Mouse (Mus musculus): ENCODE measurements at regions not wholly inside any gene's neighbourhood (a gene's known extent, or its start where the extent isn't known, plus 50 kb on each side); places are given as distances from the start of the nearest gene placed in this dataset.

GRCm38 (mm10) chr2:167752805-167753556 lies 63.4 kb upstream of the Tmem189 start:
- H3K4me1 ChIP-seq (ENCODE audit: control insufficient read depth, insufficient read depth, low read length), result no peaks in the 10 kb centered on the region
- H3K27me3 ChIP-seq (ENCODE audit: control insufficient read depth, insufficient read depth, low read length), result no peaks in the 10 kb centered on the region
- no peak overlapping the region for H3K27ac ChIP-seq (replicated peaks; ENCODE audit: low read depth, low read length)
- ATAC-seq (replicated peaks; ENCODE audit: insufficient number of reproducible peaks, low FRiP score, low TSS enrichment, low read depth), result no peak
- H3K9ac ChIP-seq (replicated peaks; ENCODE audit: low read length), result no peak overlapping the region
- H3K4me2 ChIP-seq (ENCODE audit: low read depth, low read length), result no peak overlapping the region
- H3K9me3 ChIP-seq (replicated peaks; ENCODE audit: control insufficient read depth, low read length), result no peaks in the 10 kb centered on the region
- H3K36me3 ChIP-seq (replicated peaks; ENCODE audit: control insufficient read depth, insufficient read depth, low read depth, low read length), result no peaks in the 10 kb centered on the region
- DNase-seq (ENCODE audit: low spot score), result peak; percentile 38
- H3K4me3 ChIP-seq (ENCODE audit: low read depth, low read length), result no peak overlapping the region
- WGBS, result 64% methylated on average over 12 of the region's 12 CpGs

- no peak for DNase-seq (ENCODE audit: low spot score)
- Histone ChIP-seq H3K4me3 (ENCODE audit: low read depth, low read length) (no peak overlapping the region), H3K9ac (replicated peaks; ENCODE audit: low read length) (no peak overlapping the region), H3K36me3 (replicated peaks; ENCODE audit: control insufficient read depth, insufficient read depth, low read depth, low read length) (no peaks in the 10 kb centered on the region), H3K27me3 (ENCODE audit: control insufficient read depth, insufficient read depth, low read length) (no peaks in the 10 kb centered on the region), H3K4me1 (ENCODE audit: control insufficient read depth, insufficient read depth, low read length) (no peaks in the 10 kb centered on the region), H3K27ac (replicated peaks; ENCODE audit: low read depth, low read length) (no peak overlapping the region), H3K9me3 (replicated peaks; ENCODE audit: control insufficient read depth, low read length) (no peaks in the 10 kb centered on the region), H3K4me2 (ENCODE audit: low read depth, low read length) (no peak overlapping the region)
- ATAC-seq (replicated peaks; ENCODE audit: insufficient number of reproducible peaks, low FRiP score, low TSS enrichment, low read depth), result no peak
- WGBS, result 76% methylated on average over 2 of the region's 2 CpGs
Measured at GRCm38 (mm10) chr2:167751585-167751984, 62.0 kb upstream of the Tmem189 start.

- Histone ChIP-seq H3K4me3 (ENCODE audit: low read depth, low read length) (no peak overlapping the region), H3K9me3 (replicated peaks; ENCODE audit: control insufficient read depth, low read length) (no peaks in the 10 kb centered on the region), H3K27ac (replicated peaks; ENCODE audit: low read depth, low read length) (no peak overlapping the region), H3K4me2 (ENCODE audit: low read depth, low read length) (no peak overlapping the region), H3K36me3 (replicated peaks; ENCODE audit: control insufficient read depth, insufficient read depth, low read depth, low read length) (no peaks in the 10 kb centered on the region), H3K4me1 (ENCODE audit: control insufficient read depth, insufficient read depth, low read length) (no peaks in the 10 kb centered on the region; the same call in 1 of the 2 replicates), H3K27me3 (ENCODE audit: control insufficient read depth, insufficient read depth, low read length) (no peaks in the 10 kb centered on the region), H3K9ac (replicated peaks; ENCODE audit: low read length) (no peak overlapping the region)
- DNase-seq (ENCODE audit: low spot score) (no peak), ATAC-seq (replicated peaks; ENCODE audit: insufficient number of reproducible peaks, low FRiP score, low TSS enrichment, low read depth) (no peak)
- 93% methylated on average over 6 of the region's 6 CpGs for WGBS
Measured at GRCm38 (mm10) chr2:167748297-167748696, 58.7 kb upstream of the Tmem189 start.

GRCm38 (mm10) chr2:167747164-167747843 lies 57.7 kb upstream of the Tmem189 start:
- Histone ChIP-seq H3K27me3 (ENCODE audit: control insufficient read depth, insufficient read depth, low read length) (no peaks in the 10 kb centered on the region), H3K4me1 (ENCODE audit: control insufficient read depth, insufficient read depth, low read length) (no peaks in the 10 kb centered on the region; the same call in 1 of the 2 replicates), H3K4me3 (ENCODE audit: low read depth, low read length) (no peak overlapping the region), H3K27ac (replicated peaks; ENCODE audit: low read depth, low read length) (no peak overlapping the region), H3K36me3 (replicated peaks; ENCODE audit: control insufficient read depth, insufficient read depth, low read depth, low read length) (no peaks in the 10 kb centered on the region), H3K9ac (replicated peaks; ENCODE audit: low read length) (no peak overlapping the region), H3K9me3 (replicated peaks; ENCODE audit: control insufficient read depth, low read length) (no peaks in the 10 kb centered on the region), H3K4me2 (ENCODE audit: low read depth, low read length) (no peak overlapping the region)
- ATAC-seq (replicated peaks; ENCODE audit: insufficient number of reproducible peaks, low FRiP score, low TSS enrichment, low read depth) (no peak), DNase-seq (ENCODE audit: low spot score) (no peak)
- WGBS, result 73% methylated on average over 13 of the region's 13 CpGs

- ATAC-seq (replicated peaks; ENCODE audit: insufficient number of reproducible peaks, low FRiP score, low TSS enrichment, low read depth) (no peak), DNase-seq (ENCODE audit: low spot score) (no peak)
- Histone ChIP-seq H3K4me3 (ENCODE audit: low read depth, low read length) (no peak overlapping the region), H3K4me2 (ENCODE audit: low read depth, low read length) (no peak overlapping the region), H3K4me1 (ENCODE audit: control insufficient read depth, insufficient read depth, low read length) (no peaks in the 10 kb centered on the region; the same call in 1 of the 2 replicates), H3K27me3 (ENCODE audit: control insufficient read depth, insufficient read depth, low read length) (no peaks in the 10 kb centered on the region), H3K9ac (replicated peaks; ENCODE audit: low read length) (no peak overlapping the region), H3K36me3 (replicated peaks; ENCODE audit: control insufficient read depth, insufficient read depth, low read depth, low read length) (no peaks in the 10 kb centered on the region), H3K9me3 (replicated peaks; ENCODE audit: control insufficient read depth, low read length) (no peaks in the 10 kb centered on the region), H3K27ac (replicated peaks; ENCODE audit: low read depth, low read length) (no peak overlapping the region)
- WGBS, result 75% methylated on average over 4 of the region's 4 CpGs
Measured at GRCm38 (mm10) chr2:167746344-167746743, 56.7 kb upstream of the Tmem189 start.

GRCm38 (mm10) chr2:167745409-167745808 lies 55.8 kb upstream of the Tmem189 start:
- WGBS, result 29% methylated on average over 6 of the region's 6 CpGs
- no peak overlapping the region for H3K4me3 ChIP-seq (ENCODE audit: low read depth, low read length)
- H3K27ac ChIP-seq (replicated peaks; ENCODE audit: low read depth, low read length), result no peak overlapping the region
- no peaks in the 10 kb centered on the region for H3K9me3 ChIP-seq (replicated peaks; ENCODE audit: control insufficient read depth, low read length)
- H3K9ac ChIP-seq (replicated peaks; ENCODE audit: low read length), result no peak overlapping the region
- H3K4me2 ChIP-seq (ENCODE audit: low read depth, low read length), result no peak overlapping the region
- H3K36me3 ChIP-seq (replicated peaks; ENCODE audit: control insufficient read depth, insufficient read depth, low read depth, low read length), result no peaks in the 10 kb centered on the region
- ATAC-seq (replicated peaks; ENCODE audit: insufficient number of reproducible peaks, low FRiP score, low TSS enrichment, low read depth), result no peak
- no peaks in the 10 kb centered on the region for H3K27me3 ChIP-seq (ENCODE audit: control insufficient read depth, insufficient read depth, low read length)
- H3K4me1 ChIP-seq (ENCODE audit: control insufficient read depth, insufficient read depth, low read length), result no peaks in the 10 kb centered on the region; the same call in 1 of the 2 replicates
- DNase-seq (ENCODE audit: low spot score), result no peak

GRCm38 (mm10) chr2:167744080-167744479 lies 54.5 kb upstream of the Tmem189 start:
- Histone ChIP-seq H3K36me3 (replicated peaks; ENCODE audit: control insufficient read depth, insufficient read depth, low read depth, low read length) (no peaks in the 10 kb centered on the region), H3K4me2 (ENCODE audit: low read depth, low read length) (no peak overlapping the region), H3K4me3 (ENCODE audit: low read depth, low read length) (no peak overlapping the region), H3K27me3 (ENCODE audit: control insufficient read depth, insufficient read depth, low read length) (no peaks in the 10 kb centered on the region), H3K4me1 (ENCODE audit: control insufficient read depth, insufficient read depth, low read length) (no peaks in the 10 kb centered on the region; the same call in none of the 2 replicates), H3K9me3 (replicated peaks; ENCODE audit: control insufficient read depth, low read length) (no peaks in the 10 kb centered on the region), H3K27ac (replicated peaks; ENCODE audit: low read depth, low read length) (no peak overlapping the region), H3K9ac (replicated peaks; ENCODE audit: low read length) (no peak overlapping the region)
- ATAC-seq (replicated peaks; ENCODE audit: insufficient number of reproducible peaks, low FRiP score, low TSS enrichment, low read depth), result no peak
- 50% methylated on average over 1 of the region's 1 CpGs for WGBS
- DNase-seq (ENCODE audit: low spot score), result no peak

- Histone ChIP-seq H3K4me3 (ENCODE audit: low read depth, low read length) (no peak overlapping the region), H3K4me2 (ENCODE audit: low read depth, low read length) (no peak overlapping the region)
Measured at GRCm38 (mm10) chr2:167742479-167742878, 52.9 kb upstream of the Tmem189 start.

More at GRCm38 (mm10) chr2:167742479-167742878, 52.9 kb upstream of the Tmem189 start:
- no peaks in the 10 kb centered on the region for H3K9me3 ChIP-seq (replicated peaks; ENCODE audit: control insufficient read depth, low read length)
- no peak overlapping the region for H3K9ac ChIP-seq (replicated peaks; ENCODE audit: low read length)
- 77% methylated on average over 6 of the region's 6 CpGs for WGBS
- H3K27ac ChIP-seq (replicated peaks; ENCODE audit: low read depth, low read length), result no peak overlapping the region
- no peaks in the 10 kb centered on the region; the same call in none of the 2 replicates for H3K4me1 ChIP-seq (ENCODE audit: control insufficient read depth, insufficient read depth, low read length)
- H3K36me3 ChIP-seq (replicated peaks; ENCODE audit: control insufficient read depth, insufficient read depth, low read depth, low read length), result no peaks in the 10 kb centered on the region
- no peak for DNase-seq (ENCODE audit: low spot score)
- H3K27me3 ChIP-seq (ENCODE audit: control insufficient read depth, insufficient read depth, low read length), result no peaks in the 10 kb centered on the region
- ATAC-seq (replicated peaks; ENCODE audit: insufficient number of reproducible peaks, low FRiP score, low TSS enrichment, low read depth), result no peak
